Mouse (Mus musculus) left cerebral cortex, adult 9 months (tissue): ENCODE measurements at regions not wholly inside any gene's neighbourhood (a gene's known extent, or its start where the extent isn't known, plus 50 kb on each side); places are given as distances from the start of the nearest gene placed in this dataset.
A peak's percentile ranks its signal among the peaks of the same experiment; 100 is the strongest.

ENCODE experiments used
- DNase-seq, 2 experiments: peaks; one replicate each; pipeline ENCODE4 v3.0.0; 2022; ENCODE audit warnings: low spot score in 2 of 2

DNA sequence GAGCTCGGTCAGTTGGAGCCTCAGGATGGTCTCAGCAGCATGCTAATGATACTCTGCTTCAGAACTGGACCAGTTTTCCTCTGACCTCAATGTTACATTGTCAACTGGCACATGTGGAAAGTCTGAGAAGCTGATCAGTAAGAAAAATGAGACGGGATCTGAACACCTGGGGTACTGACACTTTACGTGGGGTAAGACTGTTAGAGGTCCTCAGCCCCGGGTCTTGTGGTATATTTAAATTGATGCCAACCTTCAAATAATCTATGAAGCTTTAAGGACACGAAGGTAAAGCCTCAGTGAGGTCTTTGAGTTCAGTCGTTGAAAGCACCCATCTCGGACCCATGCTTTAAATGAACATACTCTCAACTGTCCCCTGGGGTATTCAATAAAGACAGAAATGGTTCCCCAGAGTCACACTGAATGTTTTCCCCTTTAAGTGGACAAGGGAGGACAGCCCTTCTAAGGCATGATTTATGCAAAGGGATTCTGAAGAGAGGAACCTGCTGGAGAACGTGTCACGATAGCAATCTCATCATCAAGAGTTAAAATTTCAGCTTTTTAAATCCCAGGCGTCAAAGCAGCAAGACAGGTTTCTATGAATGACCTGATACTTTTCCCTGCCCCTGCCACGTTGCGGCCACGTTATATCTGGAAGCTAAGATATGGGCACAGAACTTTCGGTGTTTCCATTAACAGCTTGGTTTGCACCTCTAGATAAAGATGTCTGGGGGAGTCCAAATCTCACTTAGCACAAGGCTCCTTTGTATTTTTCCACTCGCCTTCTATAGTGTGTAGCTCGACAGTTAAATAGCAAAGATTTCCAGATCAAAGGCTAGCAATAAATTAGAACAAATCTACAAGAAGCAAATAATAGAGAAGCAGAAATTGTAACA lies 76.7 kb upstream of the Atp2b1 start:
- peak in 1 of 2 experiments; percentile 7 for DNase-seq

DNA sequence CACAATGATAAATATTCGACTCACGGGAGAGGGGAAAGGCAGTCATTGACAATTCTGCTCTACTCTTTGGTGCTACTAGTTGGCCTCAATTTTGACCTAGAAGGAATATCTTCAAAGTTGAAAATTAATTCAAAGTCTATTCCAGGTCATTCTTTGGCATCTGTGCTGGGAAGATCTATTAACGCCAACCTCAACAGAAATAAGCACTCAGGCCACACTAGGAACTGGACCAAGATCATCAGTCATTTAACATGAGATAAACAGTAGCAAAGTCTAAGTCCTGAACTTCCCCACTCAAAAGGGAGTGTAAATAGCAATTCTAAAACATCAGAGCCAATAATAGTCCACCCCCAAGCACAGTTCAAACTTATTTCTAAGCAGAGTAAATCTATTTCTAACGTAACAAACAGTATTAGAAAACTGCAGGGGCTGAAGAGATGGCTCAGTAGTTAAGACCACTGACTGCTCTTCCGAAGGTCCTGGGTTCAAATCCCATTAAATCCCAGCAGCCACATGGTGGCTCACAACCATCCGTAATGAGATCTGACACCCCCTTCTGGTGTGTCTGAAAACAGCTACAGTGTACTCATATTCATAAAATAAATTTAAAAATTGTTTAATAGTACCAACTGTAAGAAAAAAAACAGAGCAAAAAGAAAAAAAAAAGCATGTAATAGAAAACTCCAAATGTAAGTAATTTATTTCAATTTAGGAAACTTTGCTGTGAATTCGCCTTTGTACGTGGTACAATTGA lies 75.1 kb upstream of the Atp2b1 start:
- no peak for DNase-seq

DNA sequence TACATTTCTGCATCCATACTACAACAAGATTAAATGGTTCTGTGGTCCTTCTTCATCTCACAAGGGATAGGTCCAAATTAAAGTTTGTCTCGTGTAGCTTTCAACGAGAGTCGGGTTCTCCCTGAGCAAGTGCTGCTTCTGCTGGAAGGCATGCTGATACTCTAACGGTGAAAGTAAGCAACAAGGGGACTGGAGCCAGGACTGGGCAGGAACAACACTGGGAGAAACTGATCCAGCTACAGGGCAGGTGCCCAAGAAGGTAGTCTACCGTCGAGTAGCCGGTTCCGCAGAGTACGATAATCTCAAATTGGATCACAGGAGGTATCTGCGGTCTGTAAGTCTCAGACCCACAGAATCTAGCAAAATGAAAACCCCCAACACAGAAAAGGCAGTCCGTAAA lies 74.2 kb upstream of the Atp2b1 start:
- no peak for DNase-seq

DNA sequence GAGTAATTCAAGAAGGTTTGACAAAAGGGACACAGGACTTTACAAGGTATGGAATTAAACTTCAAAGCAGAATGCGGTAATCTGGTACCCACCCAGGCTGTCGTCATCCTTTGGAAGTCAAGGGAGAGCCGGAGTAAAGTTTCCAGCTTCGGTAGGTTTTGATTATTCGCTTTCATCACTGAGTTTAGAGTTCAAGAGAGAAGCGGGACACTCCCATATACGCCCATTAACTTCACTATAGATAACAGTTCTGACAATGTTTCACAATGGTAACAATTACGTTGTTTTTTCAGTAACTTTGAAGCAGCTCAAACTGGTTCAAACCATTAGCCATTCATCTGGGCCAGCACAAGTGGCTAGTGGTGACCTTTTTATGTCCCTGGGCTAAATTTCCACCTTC lies 73.8 kb upstream of the Atp2b1 start:
- no peak for DNase-seq

DNA sequence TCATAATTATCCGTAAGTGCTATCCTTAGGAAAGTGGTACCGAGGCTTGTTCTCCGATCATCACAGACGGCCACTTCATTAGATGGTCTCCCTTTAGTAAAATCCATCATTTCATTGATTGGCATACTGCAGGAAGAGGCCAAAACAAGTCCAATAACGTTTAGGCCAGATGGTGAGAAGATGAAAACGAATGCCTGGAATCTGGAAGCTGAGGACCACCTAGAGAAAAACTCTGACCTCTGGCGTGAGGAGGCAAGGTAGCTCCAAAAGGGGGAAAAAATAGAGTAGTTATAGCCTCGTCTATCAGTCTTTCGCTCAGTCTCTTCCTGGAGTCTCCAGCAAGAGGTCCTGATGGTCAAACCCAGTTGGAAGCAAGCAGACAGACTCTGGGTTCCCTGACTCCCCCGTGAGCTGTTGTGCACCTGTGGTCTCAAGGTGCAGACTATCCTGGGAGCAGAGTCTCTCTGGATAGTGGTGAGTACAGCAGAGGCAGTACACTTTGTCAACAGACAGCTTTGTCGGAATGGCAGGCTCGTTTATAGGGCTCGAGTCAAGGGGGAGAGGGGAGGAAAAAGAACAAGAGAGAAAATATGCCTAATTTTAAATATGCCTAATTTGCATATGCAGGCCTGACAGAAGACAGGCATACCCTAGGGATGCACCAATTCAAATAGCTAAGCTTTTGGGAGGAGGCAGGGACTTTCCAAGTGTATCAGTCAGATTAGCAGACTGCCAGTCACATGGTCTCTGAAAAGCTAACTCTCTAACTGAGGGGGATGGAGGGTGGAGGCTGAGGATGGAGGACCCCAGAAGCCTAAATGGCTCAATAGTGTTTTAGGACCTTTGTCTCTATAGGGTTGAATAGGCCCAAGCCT lies 73.0 kb upstream of the Atp2b1 start:
- DNase-seq: no peak

DNA sequence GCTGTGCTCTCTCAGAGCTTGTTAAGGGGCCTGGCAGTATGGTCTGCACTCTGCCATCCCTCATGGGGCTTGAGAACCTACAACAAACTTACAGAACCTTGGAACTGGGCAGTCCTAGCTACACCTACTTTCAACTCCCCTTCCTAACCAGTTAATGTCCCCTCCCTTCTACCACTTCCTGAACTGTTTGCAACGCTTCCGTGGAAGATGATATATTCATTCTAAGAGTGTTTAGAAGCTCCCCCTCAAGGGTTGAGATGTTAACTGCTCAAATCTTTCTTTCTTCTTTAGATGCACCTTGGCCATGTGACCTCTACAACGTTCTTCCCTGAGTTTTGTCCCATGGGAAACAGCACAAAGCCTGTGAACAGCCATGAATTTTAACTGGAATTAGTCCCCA lies 72.3 kb upstream of the Atp2b1 start:
- no peak for DNase-seq

DNA sequence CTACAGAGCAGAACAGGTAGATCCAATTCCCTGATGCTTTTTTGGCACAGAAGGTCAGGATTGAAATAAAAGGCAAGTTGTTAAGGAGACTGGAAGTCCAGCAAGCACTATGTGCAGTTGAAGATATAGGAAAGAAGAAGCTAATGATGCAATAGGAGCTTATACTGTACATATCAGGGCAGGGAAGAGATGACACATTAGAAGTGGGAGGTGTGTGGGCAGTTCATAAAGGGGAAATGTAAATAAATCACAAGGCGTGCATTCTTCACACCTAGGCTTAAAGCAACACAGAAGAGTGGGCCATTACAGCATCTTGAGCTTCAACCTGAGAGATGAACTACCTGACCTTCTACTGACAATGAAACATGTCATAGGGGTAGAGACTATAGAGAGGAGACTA lies 71.5 kb upstream of the Atp2b1 start:
- DNase-seq: no peak

DNA sequence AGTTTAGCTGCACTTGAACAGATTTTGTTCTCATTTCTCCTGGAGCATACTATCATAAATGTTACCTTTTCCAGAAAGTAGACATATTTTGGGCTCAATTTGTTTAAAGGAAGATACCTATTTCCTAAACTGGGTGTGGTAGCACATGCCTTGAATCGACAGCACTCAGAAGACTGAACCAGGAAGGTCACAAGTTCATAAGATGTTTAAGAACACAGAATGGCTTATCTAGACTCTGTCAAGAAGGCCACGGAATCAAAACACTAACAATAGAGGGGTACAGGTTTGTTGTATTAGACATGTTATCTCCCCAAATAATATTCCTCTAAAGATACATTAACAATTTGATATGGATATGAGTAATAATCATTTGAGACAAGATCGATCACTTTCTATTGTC lies 64.4 kb upstream of the Atp2b1 start:
- DNase-seq: no peak

DNA sequence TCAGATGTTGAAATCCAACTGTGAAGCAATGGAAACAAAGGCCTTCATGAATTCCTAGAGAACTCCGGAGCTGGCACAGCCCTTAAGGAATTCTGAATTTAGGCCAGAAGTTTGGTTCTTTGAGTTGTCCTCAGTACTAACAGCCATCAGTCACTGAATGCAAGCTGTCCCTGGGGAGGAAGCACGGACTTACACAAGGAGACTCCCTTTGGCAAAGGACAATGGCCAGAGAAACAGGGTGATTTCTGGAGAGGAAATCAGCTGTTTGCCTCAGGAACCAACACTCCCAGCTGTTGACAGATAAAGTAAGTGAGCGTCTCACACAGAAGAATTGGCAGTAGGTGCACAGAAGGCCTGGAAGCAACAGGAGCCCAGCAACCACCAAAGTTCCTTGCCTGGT lies 56.8 kb upstream of the Atp2b1 start:
- no peak for DNase-seq

DNA sequence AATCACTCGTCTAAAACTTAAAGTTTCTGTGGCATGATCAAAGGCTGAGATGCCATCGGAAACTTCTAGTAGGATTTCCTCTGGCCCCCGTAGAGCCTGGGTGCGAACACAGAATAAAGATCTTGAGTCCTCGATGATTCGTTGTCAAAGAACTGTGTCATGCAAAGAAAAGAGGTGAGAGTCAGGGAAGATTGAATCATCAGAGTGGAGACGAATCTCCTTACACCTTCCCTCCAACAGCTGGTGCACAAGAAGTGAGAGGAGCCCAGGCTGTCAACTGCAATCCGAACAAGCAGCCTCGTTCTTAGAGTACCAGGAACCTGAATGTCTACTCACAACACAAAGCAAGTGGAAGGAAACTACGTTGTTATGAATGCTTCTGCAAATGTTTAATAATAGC lies 52.7 kb upstream of the Atp2b1 start:
- DNase-seq: peak in 1 of 2 experiments; percentile 19

DNA sequence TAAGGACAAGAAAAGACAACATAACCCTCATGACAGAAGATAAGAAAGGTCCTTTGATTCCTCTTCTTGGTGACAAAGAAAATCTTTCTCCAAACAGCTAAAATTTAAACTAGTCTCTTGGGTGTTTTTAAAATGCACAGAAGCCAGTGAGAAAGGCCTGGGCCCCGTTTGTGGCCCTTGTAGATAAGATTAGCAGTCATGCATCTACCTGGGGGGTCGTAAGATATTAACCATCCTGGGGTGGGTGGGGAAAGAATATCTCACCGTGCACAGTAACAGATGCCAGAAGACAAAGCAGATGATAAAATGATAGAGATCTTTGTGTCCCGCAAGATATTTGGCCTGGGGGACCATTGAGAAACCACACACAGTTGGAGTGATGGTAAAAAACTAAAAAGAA lies 51.5 kb upstream of the Atp2b1 start:
- no peak for DNase-seq

DNA sequence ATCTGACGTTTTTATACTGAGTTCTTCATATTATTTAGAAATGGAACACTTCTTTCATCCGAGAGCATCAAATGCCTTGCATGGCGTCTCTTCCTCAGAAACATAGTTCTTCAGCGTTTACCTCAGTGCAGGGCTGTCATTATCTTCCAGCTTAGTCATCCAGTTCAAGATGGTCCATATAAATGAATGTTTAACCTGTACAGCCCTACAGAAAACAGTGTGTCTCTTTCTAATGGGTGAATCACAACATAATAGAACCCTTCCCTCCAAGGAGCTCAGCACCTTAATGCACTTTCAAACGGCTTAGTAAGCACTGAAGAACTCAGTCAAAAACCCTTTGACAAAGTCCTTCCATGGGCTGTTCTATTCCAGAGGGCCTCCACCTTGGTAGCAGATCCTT lies 49.8 kb upstream of the Atp2b1 start:
- no peak for DNase-seq
